Mouse (Mus musculus): ENCODE measurements at regions not wholly inside any gene's neighbourhood (a gene's known extent, or its start where the extent isn't known, plus 50 kb on each side); places are given as distances from the start of the nearest gene placed in this dataset.

GRCm38 (mm10) chr13:10449502-10449901 is 88.9 kb upstream of the Chrm3 start:
- TF ChIP-seq CTCF (IDR thresholded peaks at IDR 0.05; ENCODE audit: borderline replicate concordance, extremely low read depth, insufficient read depth, insufficient read length) = no peak
- TF ChIP-seq POLR2A (IDR thresholded peaks at IDR 0.05; ENCODE audit: borderline replicate concordance, extremely low read depth, insufficient read depth, insufficient read length, poor library complexity, severe bottlenecking) = no peak

Measured in brain, embryonic 14.5 days (tissue).